Mouse (Mus musculus) thymus, adult 2 months (tissue): ENCODE data around the gene Pld4. TPM values are rescaled to one million over a fixed set of nuclear protein-coding genes. Genes with fewer than 3 reads are reported as not detected.
A peak's percentile ranks its signal among the peaks of the same experiment; 100 is the strongest.

ENCODE experiments used
- DNase-seq: peaks from one replicate; pipeline ENCODE4 v3.0.0; 2021
- H3K27ac ChIP-seq: fragments of 200-500 bp; 2 replicates; pipeline ENCODE4 v1.5.1; 2012; ENCODE audit warnings: low read length, control low read depth; ENCODE audit not compliant: control insufficient read depth, insufficient read depth
- H3K27me3 ChIP-seq: fragments of 200-500 bp; 2 replicates; pipeline ENCODE4 v1.6.1; 2012; ENCODE audit warnings: mild to moderate bottlenecking, low read length, moderate library complexity, mixed read lengths; ENCODE audit not compliant: control insufficient read depth, insufficient read depth
- H3K36me3 ChIP-seq: fragments of 200-500 bp; 2 replicates; pipeline ENCODE4 v1.6.1; 2012; ENCODE audit warnings: mild to moderate bottlenecking, low read length, moderate library complexity; ENCODE audit not compliant: control insufficient read depth, insufficient read depth
- H3K4me1 ChIP-seq: fragments of 200-500 bp; replicated peaks from 2 replicates; pipeline ENCODE4 v1.6.1; 2012; ENCODE audit warnings: low read length; ENCODE audit not compliant: control insufficient read depth, insufficient read depth
- H3K4me3 ChIP-seq: fragments of 200-500 bp; 2 replicates; pipeline ENCODE4 v1.5.1; 2012; ENCODE audit warnings: mild to moderate bottlenecking, low read length, control low read depth, moderate library complexity; ENCODE audit not compliant: control insufficient read depth, insufficient read depth
- CTCF ChIP-seq: fragments of 200-500 bp; IDR thresholded peaks from 2 replicates; pipeline ENCODE4 v1.5.1; 2012; ENCODE audit warnings: mild to moderate bottlenecking, control low read depth, low read length, moderate library complexity, borderline replicate concordance; ENCODE audit not compliant: control insufficient read depth, poor library complexity, insufficient read depth; ENCODE audit errors: extremely low read depth
- POLR2A ChIP-seq: fragments of 200-500 bp; IDR thresholded peaks from 2 replicates; pipeline ENCODE4 v1.6.1; 2012; ENCODE audit warnings: mild to moderate bottlenecking, low read length, control low read depth, moderate library complexity; ENCODE audit not compliant: control insufficient read depth, poor library complexity, insufficient read depth; ENCODE audit errors: extremely low read depth
- WGBS: fragments of 180-500 bp; shearing (Covaris S2); methylation state at CpG from one replicate; pipeline ENCODE4 v1.1.7; 2018; 5-methylcytosine and 5-hydroxymethylcytosine counted together
- polyA plus RNA-seq: library from polyadenylated mRNA; depleted of rRNA; stranded (reverse); fragments of >200 nt; gene quantifications from 2 replicates; pipeline ENCODE4 v1.2.3, GENCODE M21; 2012

The Pld4 gene
- polyA plus RNA-seq, 1 experiment: 99.8 TPM

DNA sequence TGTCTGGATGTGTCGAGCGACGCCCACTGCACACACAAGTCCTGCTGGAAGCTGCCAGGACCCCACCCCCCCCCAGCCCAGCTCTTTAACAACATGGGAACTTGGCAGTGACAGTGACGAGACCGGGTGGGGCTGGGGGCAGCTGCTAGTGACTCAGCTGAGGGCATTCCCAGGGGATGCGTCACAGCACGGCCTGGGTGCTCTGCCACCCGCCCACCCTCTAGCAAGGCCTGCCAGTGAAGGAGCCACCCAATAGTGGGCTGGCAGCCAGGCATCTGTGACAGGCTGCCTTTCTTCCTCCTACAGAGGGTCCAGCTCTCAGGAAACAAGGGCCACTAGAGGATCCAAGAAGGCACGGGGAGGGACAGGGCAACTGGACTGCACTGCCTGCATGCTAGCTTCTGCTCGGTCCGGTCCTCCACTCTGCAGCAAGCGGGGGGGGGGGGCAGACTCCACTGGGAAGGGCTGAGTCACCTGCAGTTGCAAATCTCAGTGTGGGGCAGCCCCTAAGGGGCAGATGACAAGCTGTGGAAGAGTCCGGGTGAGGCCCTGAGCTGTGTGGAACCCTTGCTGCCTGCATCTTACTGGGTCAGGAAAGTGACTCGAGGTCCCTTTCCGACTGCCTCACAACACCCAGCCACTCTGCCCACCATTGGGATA is 37.3 kb downstream of the Pld4 start:
- Histone ChIP-seq H3K27ac (no peak overlapping the region), H3K4me1 (peaks cover 8% of the 10 kb centered on the region; the same call in 1 of the 2 replicates), H3K27me3 (peaks cover 10% of the 10 kb centered on the region), H3K4me3 (no peak overlapping the region), H3K36me3 (no peaks in the 10 kb centered on the region)
- 81% methylated on average over 15 of the region's 15 CpGs for WGBS
- DNase-seq: no peak
- TF ChIP-seq CTCF: no peak
- no peak for TF ChIP-seq POLR2A

DNA sequence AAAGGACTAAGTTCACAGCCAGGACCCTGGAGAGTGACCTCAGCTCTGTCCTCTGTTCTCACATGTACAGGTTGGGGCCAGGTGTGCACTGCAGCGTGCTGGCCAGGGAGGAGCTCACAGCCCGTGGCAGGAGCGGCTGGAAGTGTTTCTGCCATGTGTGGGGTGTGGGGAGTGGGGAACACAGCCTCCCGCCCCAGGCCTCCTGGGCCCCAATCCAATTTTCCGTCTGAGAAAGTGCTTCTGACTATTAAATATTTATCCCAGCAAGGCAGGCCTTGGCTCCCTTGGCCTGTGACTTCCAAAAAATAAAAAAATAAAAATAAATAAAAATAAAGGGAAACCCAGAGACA is 37.9 kb downstream of the Pld4 start:
- Histone ChIP-seq H3K4me3 (no peak overlapping the region), H3K27ac (no peak overlapping the region), H3K4me1 (peaks cover 8% of the 10 kb centered on the region; the same call in 1 of the 2 replicates), H3K36me3 (no peaks in the 10 kb centered on the region), H3K27me3 (peaks cover 10% of the 10 kb centered on the region)
- 72% methylated on average over 5 of the region's 5 CpGs for WGBS
- TF ChIP-seq POLR2A (no peak), CTCF (no peak)
- DNase-seq: no peak

DNA sequence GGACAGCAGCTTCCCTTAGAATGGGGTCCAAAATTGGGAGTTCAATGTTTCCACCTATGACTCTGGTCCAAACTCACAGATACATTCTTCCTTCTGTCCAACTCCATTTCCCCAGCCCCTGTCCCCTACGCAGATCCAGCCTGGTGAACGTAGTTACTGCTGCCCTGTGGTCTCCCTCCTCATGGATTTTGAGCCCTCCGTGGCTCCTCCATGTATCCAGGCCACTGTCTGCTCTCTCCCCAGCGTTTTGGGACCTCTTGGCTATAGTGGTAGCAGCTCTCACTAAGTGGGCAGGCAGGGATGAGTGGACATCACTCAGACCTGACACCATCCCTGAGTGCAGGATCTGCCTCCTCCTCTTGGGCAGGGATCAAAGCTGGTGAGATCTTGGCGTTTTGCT is 38.3 kb downstream of the Pld4 start:
- Histone ChIP-seq H3K27ac (no peak overlapping the region), H3K4me1 (peaks cover 8% of the 10 kb centered on the region; the same call in 1 of the 2 replicates), H3K36me3 (no peaks in the 10 kb centered on the region), H3K27me3 (peaks cover 10% of the 10 kb centered on the region), H3K4me3 (no peak overlapping the region)
- no peak for DNase-seq
- 87% methylated on average over 5 of the region's 5 CpGs for WGBS
- TF ChIP-seq CTCF: no peak
- no peak for TF ChIP-seq POLR2A

DNA sequence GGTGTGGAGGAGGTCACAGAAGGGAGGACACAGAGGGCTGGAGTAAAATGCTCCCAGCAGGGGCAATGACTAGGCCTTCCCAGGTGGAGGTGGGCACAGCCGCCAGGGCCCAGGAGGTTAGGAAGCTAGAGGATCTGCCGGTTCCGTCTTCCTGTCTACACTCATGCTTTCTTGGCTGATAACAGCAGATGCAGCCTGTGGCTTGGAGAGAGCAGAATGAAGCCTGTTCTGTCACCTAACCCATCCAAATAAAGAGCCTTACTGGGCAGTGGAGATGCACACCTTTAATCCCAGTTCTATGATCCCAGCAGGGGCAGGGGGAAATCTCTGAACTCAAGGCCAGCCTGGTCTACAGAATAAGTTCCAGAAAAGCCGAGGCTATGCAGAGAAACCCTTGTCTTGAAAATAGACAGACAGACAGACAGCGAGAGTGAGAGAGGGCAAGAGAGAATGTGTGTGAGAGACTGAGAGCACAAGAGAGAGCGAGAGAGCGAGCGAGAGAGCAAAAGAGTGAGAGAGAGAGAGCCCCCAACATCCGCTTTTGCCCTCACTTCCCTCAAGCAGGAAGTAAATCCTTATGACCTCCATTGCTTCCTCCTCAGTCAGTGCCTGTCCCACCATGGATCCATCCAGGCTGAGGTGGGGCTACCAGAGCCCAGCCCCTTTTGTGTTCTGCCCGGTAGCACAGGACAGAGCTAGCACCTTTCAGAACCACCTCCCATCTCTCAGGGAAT is 38.9 kb downstream of the Pld4 start:
- DNase-seq: no peak
- WGBS: 92% methylated on average over 10 of the region's 10 CpGs
- peaks cover 8% of the 10 kb centered on the region; the same call in 1 of the 2 replicates for H3K4me1 ChIP-seq

DNA sequence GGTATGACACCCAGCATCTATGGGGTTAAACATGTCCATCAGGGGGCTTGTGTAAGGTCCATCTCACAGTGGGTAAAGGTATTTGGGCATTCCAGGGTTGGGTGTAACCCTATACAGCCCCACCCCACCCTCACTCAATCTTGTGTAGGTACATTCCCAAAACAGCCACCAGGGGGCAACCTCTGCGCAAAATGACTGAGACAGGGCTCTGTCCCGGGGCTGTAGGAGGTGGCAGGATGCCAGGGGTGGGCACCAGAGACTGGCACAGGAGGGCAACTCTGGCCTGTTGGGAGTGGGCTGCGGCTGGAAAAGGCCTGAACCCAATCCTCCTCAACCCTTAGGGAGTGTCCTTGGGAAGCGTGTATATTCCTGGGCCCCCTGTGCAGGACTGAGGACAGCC is 40.0 kb downstream of the Pld4 start:
- Histone ChIP-seq H3K27ac (no peak overlapping the region), H3K27me3 (peaks cover 10% of the 10 kb centered on the region), H3K4me3 (no peak overlapping the region), H3K36me3 (no peaks in the 10 kb centered on the region), H3K4me1 (peaks cover 7% of the 10 kb centered on the region; the same call in 1 of the 2 replicates)
- peak; percentile 86 for DNase-seq
- TF ChIP-seq POLR2A: no peak
- TF ChIP-seq CTCF: no peak
- WGBS: 19% methylated on average over 4 of the region's 4 CpGs

More for the DNA sequence above, 38.9 kb downstream of the Pld4 start:
- Histone ChIP-seq H3K27me3 (peaks cover 10% of the 10 kb centered on the region), H3K4me3 (no peak overlapping the region), H3K36me3 (no peaks in the 10 kb centered on the region), H3K27ac (no peak overlapping the region)
- no peak for TF ChIP-seq POLR2A
- no peak for TF ChIP-seq CTCF

DNA sequence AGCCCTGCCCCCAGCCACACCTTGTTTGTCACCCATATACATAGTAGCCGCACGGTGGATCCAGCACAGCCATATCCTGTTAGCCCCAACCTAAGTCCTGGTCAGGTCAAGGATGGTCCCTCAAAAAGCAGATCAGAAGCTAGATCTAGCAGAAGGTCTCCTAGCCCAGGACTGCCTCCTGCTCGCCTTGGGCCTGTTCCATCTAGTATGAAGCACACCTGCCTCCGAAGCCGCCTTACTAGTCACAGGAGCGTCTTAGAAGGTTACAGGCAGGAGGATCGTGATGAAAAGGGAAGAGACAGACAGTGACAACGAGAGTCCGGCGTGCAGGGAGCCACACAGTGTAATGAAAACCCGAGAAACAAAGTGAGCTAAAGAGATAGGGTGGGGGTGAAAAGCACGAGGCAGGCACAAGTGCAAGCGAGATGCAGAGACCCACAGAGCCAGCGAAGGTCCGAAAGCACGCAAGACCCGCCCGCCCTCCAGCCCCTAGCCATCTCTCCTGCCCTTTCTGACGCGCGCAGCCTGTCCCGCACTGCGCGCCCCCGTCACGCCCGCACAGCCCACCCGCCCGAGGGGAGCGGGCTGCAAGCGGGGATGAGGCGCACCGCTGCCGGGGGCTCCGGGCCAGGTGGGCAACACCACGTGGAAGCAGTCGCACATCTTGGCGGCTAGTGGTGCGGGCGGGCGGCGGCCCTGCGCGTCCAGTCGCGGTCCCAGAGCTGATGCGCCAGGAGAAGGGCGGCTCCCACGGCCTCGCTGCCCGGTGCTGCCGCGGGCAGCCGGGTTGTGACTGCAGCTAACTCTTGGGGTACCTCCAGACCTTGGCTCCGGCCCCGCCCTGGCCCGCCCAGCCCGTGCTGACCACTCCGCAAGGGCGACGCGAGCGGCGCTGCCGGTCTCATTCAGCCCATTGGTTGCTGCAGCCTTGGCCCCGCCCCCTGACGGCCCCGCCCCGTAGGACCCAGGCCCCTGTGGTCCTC is 41.7 kb downstream of the Pld4 start, which contains the start of gene Ahnak2:
Gene Ahnak2, minus strand, starts transcription at position 794 of the 983 bp plus-strand sequence.
- Histone ChIP-seq H3K27ac (no peak within 1 kb of the TSS), H3K36me3 (no peaks in the 10 kb centered on the region), H3K27me3 (peaks cover 10% of the 10 kb centered on the region), H3K4me3 (peak within 1 kb of the TSS; percentile 13; the same call in 1 of the 2 replicates), H3K4me1 (peaks cover 6% of the 10 kb centered on the region; the same call in 1 of the 2 replicates)
- 8% methylated on average over 67 of the region's 69 CpGs for WGBS
- TF ChIP-seq CTCF (no peak), POLR2A (no peak)
- DNase-seq: no peak

DNA sequence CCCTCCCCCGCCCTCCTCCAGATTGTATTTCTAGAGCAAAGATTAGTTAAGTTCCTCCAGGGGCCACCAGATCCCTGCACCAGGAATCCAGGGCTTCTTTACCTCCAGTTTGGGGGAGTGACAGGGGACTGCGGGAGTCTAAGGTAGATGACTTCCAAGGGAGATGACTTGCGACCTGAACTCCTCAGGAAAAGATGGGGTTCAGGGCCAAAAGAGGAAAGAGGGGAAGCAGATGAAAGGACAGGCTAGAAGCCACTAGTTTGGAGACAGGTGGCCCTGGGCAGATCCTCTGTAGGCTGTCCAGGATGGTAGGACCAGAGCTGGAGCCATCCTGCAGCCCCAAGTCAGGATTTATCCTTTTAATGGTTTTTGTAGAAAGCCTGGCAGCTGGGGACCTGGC is 42.5 kb downstream of the Pld4 start:
- no peak for TF ChIP-seq POLR2A
- TF ChIP-seq CTCF: no peak
- Histone ChIP-seq H3K27me3 (peaks cover 10% of the 10 kb centered on the region), H3K4me1 (peaks cover 6% of the 10 kb centered on the region; the same call in 1 of the 2 replicates), H3K4me3 (no peak overlapping the region), H3K36me3 (no peaks in the 10 kb centered on the region), H3K27ac (no peak overlapping the region)
- DNase-seq: no peak
- 55% methylated on average over 3 of the region's 3 CpGs for WGBS
